Comparison of ENCODE assay signal across 8 mouse cellular contexts in the genomic region with DNA sequence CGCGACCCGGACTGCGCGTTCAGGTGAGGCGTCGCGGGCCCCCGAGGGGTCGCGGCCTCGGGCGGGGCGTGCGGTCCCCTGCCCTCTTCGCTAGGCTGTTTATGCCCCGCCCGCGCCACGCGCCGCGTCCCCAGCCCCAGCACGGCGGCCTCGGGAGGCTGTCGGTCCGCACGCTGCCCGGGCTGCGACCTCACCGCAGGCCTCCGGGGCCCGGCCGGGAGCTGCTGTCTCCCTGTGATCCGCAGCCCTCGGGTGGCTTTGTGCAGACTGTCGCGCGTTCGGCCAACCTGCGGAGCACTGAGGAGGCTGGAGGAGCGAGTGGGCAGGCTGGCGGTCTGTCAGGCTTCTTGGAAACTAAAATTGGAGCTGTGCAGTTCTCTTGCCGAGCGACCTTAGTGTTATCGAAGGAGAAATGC. TPM values are rescaled to one million over a fixed set of nuclear protein-coding genes. Genes with fewer than 3 reads are reported as not detected.
DNase-seq lines count a peak whose midpoint lies in the region; ATAC-seq and TF ChIP-seq lines count a peak whose summit lies in the region.

No protein-coding gene starts in this region.

- no peaks in the 10 kb centered on the region for H3K36me3 ChIP-seq in embryonic facial prominence, embryonic 15.5 days
- H3K36me3 ChIP-seq in heart, embryonic 13.5 days: no peaks in the 10 kb centered on the region
- no peaks in the 10 kb centered on the region for H3K36me3 ChIP-seq in lung, postnatal 0 days (ENCODE audit: insufficient read depth, low read length)

- TF ChIP-seq EP300 in lung, postnatal 0 days (IDR thresholded peaks at IDR 0.05): no peak

- H3K4me1 ChIP-seq in embryonic facial prominence, embryonic 15.5 days: peaks cover 14% of the 10 kb centered on the region; the same call in 1 of the 2 replicates
- peaks cover 42% of the 10 kb centered on the region for H3K4me1 ChIP-seq in heart, embryonic 13.5 days
- H3K4me1 ChIP-seq in lung, postnatal 0 days (ENCODE audit: insufficient read depth, low read depth, low read length): 0 out of 2 replicates have a peak, but pooled peaks cover 3% of the 10 kb centered on the region

- WGBS in embryonic facial prominence, embryonic 15.5 days: under 1% methylated on average over 47 of the region's 47 CpGs
- under 1% methylated on average over 47 of the region's 47 CpGs for WGBS in heart, embryonic 13.5 days
- WGBS in lung, postnatal 0 days: under 1% methylated on average over 37 of the region's 47 CpGs

- TF ChIP-seq CTCF in lung, postnatal 0 days (IDR thresholded peaks at IDR 0.05): no peak

- peak; percentile 79; the same call in 1 of the 2 replicates for ATAC-seq in cerebellum, adult (ENCODE audit: insufficient number of reproducible peaks, low FRiP score, low TSS enrichment)
- ATAC-seq in embryonic facial prominence, embryonic 15.5 days (ENCODE audit: insufficient number of reproducible peaks, low FRiP score, low TSS enrichment, low read depth): peak; percentile 75
- ATAC-seq in heart, embryonic 13.5 days (ENCODE audit: extremely low read depth, insufficient number of reproducible peaks, low FRiP score, low TSS enrichment): peak; percentile 78
- ATAC-seq in lung, postnatal 0 days: peak; percentile 82

- no peaks in the 10 kb centered on the region for H3K27me3 ChIP-seq in embryonic facial prominence, embryonic 15.5 days
- H3K27me3 ChIP-seq in heart, embryonic 13.5 days (replicated peaks): no peaks in the 10 kb centered on the region
- no peaks in the 10 kb centered on the region for H3K27me3 ChIP-seq in lung, postnatal 0 days (replicated peaks; ENCODE audit: insufficient read depth, low read length)

- DNase-seq in cerebellum, adult 11-12 months: no peak
- DNase-seq in adrenal gland, postnatal 10 days: peak; percentile 70
- DNase-seq in layer of hippocampus, adult 8-10 months (ENCODE audit: low spot score in 2 of 2): peak; percentile 29 to 32
- DNase-seq in lung, postnatal 0 days (ENCODE audit: low spot score): peak; percentile 61
- DNase-seq in ovary, postnatal 14 days (ENCODE audit: low spot score): peak; percentile 36

- peak overlapping the region; percentile 59 for H3K4me2 ChIP-seq in embryonic facial prominence, embryonic 15.5 days (replicated peaks)
- H3K4me2 ChIP-seq in heart, embryonic 13.5 days: peak overlapping the region; percentile 77
- peak overlapping the region; percentile 65 for H3K4me2 ChIP-seq in lung, postnatal 0 days (replicated peaks; ENCODE audit: low read depth, low read length)

- H3K9me3 ChIP-seq in embryonic facial prominence, embryonic 15.5 days (replicated peaks): no peaks in the 10 kb centered on the region
- no peaks in the 10 kb centered on the region for H3K9me3 ChIP-seq in heart, embryonic 13.5 days
- no peaks in the 10 kb centered on the region for H3K9me3 ChIP-seq in lung, postnatal 0 days (ENCODE audit: low read length)

- peak overlapping the region; percentile 76 for H3K9ac ChIP-seq in embryonic facial prominence, embryonic 15.5 days
- peak overlapping the region; percentile 95 for H3K9ac ChIP-seq in heart, embryonic 13.5 days
- peak overlapping the region; percentile 86 for H3K9ac ChIP-seq in lung, postnatal 0 days (replicated peaks; ENCODE audit: low read depth)

- H3K4me3 ChIP-seq in embryonic facial prominence, embryonic 15.5 days (replicated peaks): peak overlapping the region; percentile 97
- peak overlapping the region; percentile 96 for H3K4me3 ChIP-seq in heart, embryonic 13.5 days
- peak overlapping the region; percentile 83 for H3K4me3 ChIP-seq in lung, postnatal 0 days (ENCODE audit: low read depth, low read length)

- H3K27ac ChIP-seq in embryonic facial prominence, embryonic 15.5 days (replicated peaks): peak overlapping the region; percentile 85
- H3K27ac ChIP-seq in heart, embryonic 13.5 days (replicated peaks): peak overlapping the region; percentile 94
- peak overlapping the region; percentile 91 for H3K27ac ChIP-seq in lung, postnatal 0 days (ENCODE audit: low read length)

RNA-seq across cellular contexts. Expression of a gene that starts 0.4 kb away (rescaled TPM):
- 10 to 100 TPM; 26.1 to 27.4 TPM for total RNA-seq in adrenal gland, postnatal 10 days (2021)
- polyA plus RNA-seq in embryonic facial prominence, embryonic 15.5 days (2015; fragmentation: Nextera tagmentation; extraction: Ambion mirVana): 9.9 and 10.6 TPM in 2 replicates
- polyA plus RNA-seq in heart, embryonic 13.5 days (2015; fragmentation: Nextera tagmentation; extraction: Ambion mirVana): 7.2 and 7.9 TPM in 2 replicates
- total RNA-seq in layer of hippocampus, adult 8-10 months (2022): 10 to 100 TPM; 35.4 to 40.2 (median 38.2) TPM
- polyA plus RNA-seq in lung, postnatal 0 days (2015; fragmentation: Nextera tagmentation; extraction: Ambion mirVana): 8.2 and 9.2 TPM in 2 replicates
